Mouse (Mus musculus): Measurements from ENCODE around the gene Cfap126.
"Not testable (repeated sequence)": the region's sequence is repeated elsewhere in the genome, so short reads cannot be mapped to it uniquely, and the experiment has no call there.

DNA sequence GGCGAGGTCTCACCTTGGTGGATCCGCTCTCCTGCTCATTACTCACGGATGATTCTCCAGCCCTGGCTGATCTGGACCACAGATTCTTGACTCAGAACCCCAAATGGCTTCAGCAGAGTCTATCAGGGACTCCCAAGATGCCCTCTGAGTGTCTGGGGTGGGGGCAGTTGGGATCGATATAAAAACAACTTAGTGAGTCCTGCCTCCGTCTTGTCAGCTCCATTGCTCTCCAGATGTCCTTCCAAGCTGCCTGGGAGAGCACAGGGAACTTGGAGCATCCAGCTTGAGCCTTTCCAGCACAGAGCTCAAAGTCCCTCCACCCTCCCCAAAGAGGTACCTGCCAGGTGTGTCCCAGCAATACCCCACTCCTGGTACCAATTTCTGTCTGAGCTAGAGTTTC is 37.5 kb upstream of the Cfap126 start:
- TF ChIP-seq CTCF (conservative IDR thresholded peaks at IDR 0.05; ENCODE audit: insufficient read depth, insufficient read length, low read depth, low read length); POLR2A (IDR thresholded peaks at IDR 0.05; ENCODE audit: low read depth, low read length): not testable (repeated sequence)

Data from kidney, adult 2 months (tissue).